Mouse (Mus musculus) liver, embryonic 13.5 days (tissue): Measurements from ENCODE around the gene F5. TPM values are rescaled to one million over a fixed set of nuclear protein-coding genes. Genes with fewer than 3 reads are reported as not detected.

Experiments used
- ATAC-seq: fragments of 200-750 bp; cut with Nextera tagmentation; 2 replicates; pipeline ENCODE4 v1.8.0; 2017; ENCODE audit warnings: low read depth, mild to moderate bottlenecking, moderate number of reproducible peaks, moderate library complexity
- DNase-seq: peaks from one replicate; pipeline ENCODE4 v3.0.0; 2022
- H3K27ac ChIP-seq: fragments of 300-500 bp; sonication (generic); 2 replicates; pipeline ENCODE4 v1.5.1; 2015; ENCODE audit warnings: moderate library complexity, mild to moderate bottlenecking, inconsistent platforms
- H3K27me3 ChIP-seq: fragments of 300-500 bp; sonication (generic); 2 replicates; pipeline ENCODE4 v1.6.1; 2015; ENCODE audit warnings: mild to moderate bottlenecking, inconsistent platforms
- H3K36me3 ChIP-seq: fragments of 300-500 bp; sonication (generic); 2 replicates; pipeline ENCODE4 v1.6.1; 2015; ENCODE audit warnings: mild to moderate bottlenecking, inconsistent platforms
- H3K4me1 ChIP-seq: fragments of 300-500 bp; sonication (generic); replicated peaks from 2 replicates; pipeline ENCODE4 v1.6.1; 2015; ENCODE audit warnings: inconsistent platforms
- H3K4me2 ChIP-seq: fragments of 300-500 bp; sonication (generic); 2 replicates; pipeline ENCODE4 v1.6.1; 2015; ENCODE audit warnings: inconsistent platforms, mild to moderate bottlenecking, moderate library complexity
- H3K4me3 ChIP-seq: fragments of 300-500 bp; sonication (generic); replicated peaks from 2 replicates; pipeline ENCODE4 v1.5.1; 2015; ENCODE audit warnings: mild to moderate bottlenecking, inconsistent platforms
- H3K9ac ChIP-seq: fragments of 300-500 bp; sonication (generic); 2 replicates; pipeline ENCODE4 v1.6.1; 2015; ENCODE audit warnings: mild to moderate bottlenecking, inconsistent platforms
- H3K9me3 ChIP-seq: fragments of 300-500 bp; sonication (generic); replicated peaks from 2 replicates; pipeline ENCODE4 v1.6.1; 2016; ENCODE audit warnings: inconsistent platforms
- WGBS: fragments of 180-500 bp; shearing (Covaris S2); methylation state at CpG from one replicate; pipeline ENCODE4 v1.1.7; 2015; ENCODE audit not compliant: insufficient replicate concordance; 5-methylcytosine and 5-hydroxymethylcytosine counted together
- polyA plus RNA-seq: library from polyadenylated mRNA; unstranded; fragments of >200 nt; fragmentation: Nextera tagmentation; extraction: Ambion mirVana; gene quantifications from 2 replicates; pipeline ENCODE4 v1.2.1, GENCODE M21; 2015

The F5 gene
- polyA plus RNA-seq, 1 experiment from 2014 or later, result 5.0 TPM

GRCm38 (mm10) chr1:164236078-164236477 lies 84.4 kb downstream of the F5 start:
- H3K4me3 ChIP-seq, result no peak overlapping the region
- H3K9me3 ChIP-seq, result no peaks in the 10 kb centered on the region
- no peaks in the 10 kb centered on the region for H3K36me3 ChIP-seq
- H3K27me3 ChIP-seq, result no peaks in the 10 kb centered on the region
- H3K27ac ChIP-seq, result no peak overlapping the region
- 57% methylated on average over 7 of the region's 7 CpGs for WGBS
- H3K9ac ChIP-seq, result no peak overlapping the region
- no peak for ATAC-seq
- 0 out of 2 replicates have a peak, but pooled peaks cover 6% of the 10 kb centered on the region for H3K4me1 ChIP-seq
- no peak overlapping the region for H3K4me2 ChIP-seq
- DNase-seq, result no peak

- 60% methylated on average over 2 of the region's 2 CpGs for WGBS
- Histone ChIP-seq H3K9me3 (no peaks in the 10 kb centered on the region), H3K27ac (no peak overlapping the region), H3K27me3 (no peaks in the 10 kb centered on the region), H3K4me3 (no peak overlapping the region), H3K4me2 (no peak overlapping the region), H3K36me3 (no peaks in the 10 kb centered on the region), H3K9ac (no peak overlapping the region), H3K4me1 (no peaks in the 10 kb centered on the region)
- DNase-seq, result no peak
- ATAC-seq, result no peak
These were observed 89.9 kb downstream of the F5 start for GRCm38 (mm10) chr1:164241494-164241893.

- DNase-seq (no peak), ATAC-seq (no peak)
- no peak overlapping the region for H3K4me2 ChIP-seq
- no peaks in the 10 kb centered on the region for H3K9me3 ChIP-seq
- no peak overlapping the region for H3K9ac ChIP-seq
- no peak overlapping the region for H3K27ac ChIP-seq
- H3K36me3 ChIP-seq, result no peaks in the 10 kb centered on the region
- 65% methylated on average over 8 of the region's 8 CpGs for WGBS
- peaks cover 10% of the 10 kb centered on the region for H3K4me1 ChIP-seq
- no peak overlapping the region for H3K4me3 ChIP-seq
- H3K27me3 ChIP-seq, result no peaks in the 10 kb centered on the region
These were observed 91.2 kb downstream of the F5 start for GRCm38 (mm10) chr1:164242809-164243208.

- Histone ChIP-seq H3K9me3 (no peaks in the 10 kb centered on the region), H3K4me3 (peak overlapping the region; percentile 59; the same call in 1 of the 2 replicates), H3K27ac (0 out of 2 replicates have a peak overlapping the region, but pooled peaks have one; percentile 67), H3K36me3 (no peaks in the 10 kb centered on the region), H3K4me2 (peak overlapping the region; percentile 69), H3K9ac (peak overlapping the region; percentile 59; the same call in 1 of the 2 replicates), H3K27me3 (no peaks in the 10 kb centered on the region), H3K4me1 (peaks cover 43% of the 10 kb centered on the region)
- WGBS, result 58% methylated on average over 8 of the region's 8 CpGs
- ATAC-seq (no peak), DNase-seq (no peak)
These were observed 95.8 kb downstream of the F5 start for GRCm38 (mm10) chr1:164247442-164247841.

- Histone ChIP-seq H3K4me3 (peak overlapping the region; percentile 59), H3K9ac (peak overlapping the region; percentile 59), H3K27ac (peak overlapping the region; percentile 67), H3K4me2 (peak overlapping the region; percentile 69), H3K36me3 (no peaks in the 10 kb centered on the region), H3K4me1 (peaks cover 47% of the 10 kb centered on the region), H3K27me3 (no peaks in the 10 kb centered on the region), H3K9me3 (no peaks in the 10 kb centered on the region)
- DNase-seq (no peak), ATAC-seq (no peak)
- 17% methylated on average over 10 of the region's 10 CpGs for WGBS
These were observed 96.3 kb downstream of the F5 start for GRCm38 (mm10) chr1:164247971-164248370.

GRCm38 (mm10) chr1:164248465-164249331 lies 97.1 kb downstream of the F5 start, which contains the start of gene Slc19a2:
TSS of gene Slc19a2 (plus strand) at chr1:164249046.
- Histone ChIP-seq H3K36me3 (no peaks in the 10 kb centered on the region), H3K4me1 (peaks cover 53% of the 10 kb centered on the region), H3K9ac (peak within 1 kb of the TSS; percentile 89), H3K4me2 (peak within 1 kb of the TSS; percentile 91), H3K27me3 (no peaks in the 10 kb centered on the region), H3K9me3 (no peaks in the 10 kb centered on the region), H3K4me3 (peak within 1 kb of the TSS; percentile 85), H3K27ac (peak within 1 kb of the TSS; percentile 76)
- ATAC-seq (peak; percentile 91), DNase-seq (peak; percentile 98)
- 1% methylated on average over 51 of the region's 79 CpGs for WGBS

- H3K27ac ChIP-seq, result peak overlapping the region; percentile 76
- H3K9me3 ChIP-seq, result no peaks in the 10 kb centered on the region
- no peaks in the 10 kb centered on the region for H3K36me3 ChIP-seq
- H3K27me3 ChIP-seq, result no peaks in the 10 kb centered on the region
- ATAC-seq (no peak; the same call in 1 of the 2 replicates), DNase-seq (no peak)
- peak overlapping the region; percentile 91 for H3K4me2 ChIP-seq
- peak overlapping the region; percentile 89 for H3K9ac ChIP-seq
- peaks cover 60% of the 10 kb centered on the region for H3K4me1 ChIP-seq
- peak overlapping the region; percentile 85 for H3K4me3 ChIP-seq
- under 1% methylated on average over 33 of the region's 33 CpGs for WGBS
These were observed 97.7 kb downstream of the F5 start for GRCm38 (mm10) chr1:164249332-164249711.

- H3K4me1 ChIP-seq, result peaks cover 70% of the 10 kb centered on the region
These were observed 98.9 kb downstream of the F5 start for GRCm38 (mm10) chr1:164250391-164251150.

GRCm38 (mm10) chr1:164251438-164251837 lies 99.8 kb downstream of the F5 start:
- Histone ChIP-seq H3K27me3 (no peaks in the 10 kb centered on the region), H3K9ac (peak overlapping the region; percentile 89), H3K36me3 (peaks cover 3% of the 10 kb centered on the region), H3K4me2 (peak overlapping the region; percentile 91), H3K9me3 (no peaks in the 10 kb centered on the region), H3K27ac (peak overlapping the region; percentile 76; the same call in 1 of the 2 replicates), H3K4me1 (peaks cover 70% of the 10 kb centered on the region), H3K4me3 (peak overlapping the region; percentile 85)
- WGBS, result 70% methylated on average over 1 of the region's 1 CpGs
- DNase-seq (no peak), ATAC-seq (no peak)

More at GRCm38 (mm10) chr1:164250391-164251150, 98.9 kb downstream of the F5 start:
- Histone ChIP-seq H3K9ac (peak overlapping the region; percentile 89), H3K27ac (peak overlapping the region; percentile 76), H3K4me3 (peak overlapping the region; percentile 85), H3K36me3 (no peaks in the 10 kb centered on the region), H3K27me3 (no peaks in the 10 kb centered on the region), H3K9me3 (no peaks in the 10 kb centered on the region), H3K4me2 (peak overlapping the region; percentile 91)
- WGBS, result 41% methylated on average over 8 of the region's 8 CpGs
- peak; percentile 29 for DNase-seq
- ATAC-seq, result peak; percentile 36

GRCm38 (mm10) chr1:164252551-164252950 lies 100.9 kb downstream of the F5 start:
- H3K36me3 ChIP-seq, result peaks cover 14% of the 10 kb centered on the region
- 62% methylated on average over 5 of the region's 5 CpGs for WGBS
- DNase-seq, result no peak
- H3K9me3 ChIP-seq, result no peaks in the 10 kb centered on the region
- H3K4me1 ChIP-seq, result peaks cover 63% of the 10 kb centered on the region
- H3K4me2 ChIP-seq, result peak overlapping the region; percentile 22; the same call in 1 of the 2 replicates
- H3K4me3 ChIP-seq, result no peak overlapping the region
- H3K27me3 ChIP-seq, result no peaks in the 10 kb centered on the region
- no peak for ATAC-seq
- 0 out of 2 replicates have a peak overlapping the region, but pooled peaks have one; percentile 3 for H3K9ac ChIP-seq
- H3K27ac ChIP-seq, result no peak overlapping the region

- peaks cover 51% of the 10 kb centered on the region for H3K4me1 ChIP-seq
- H3K36me3 ChIP-seq, result peaks cover 28% of the 10 kb centered on the region
- H3K4me2 ChIP-seq, result no peak overlapping the region
- ATAC-seq (peak; percentile 16; the same call in 1 of the 2 replicates), DNase-seq (no peak)
- no peaks in the 10 kb centered on the region for H3K27me3 ChIP-seq
- no peaks in the 10 kb centered on the region for H3K9me3 ChIP-seq
- H3K27ac ChIP-seq, result no peak overlapping the region
- no peak overlapping the region for H3K9ac ChIP-seq
- H3K4me3 ChIP-seq, result no peak overlapping the region
- 42% methylated on average over 3 of the region's 3 CpGs for WGBS
These were observed 103.2 kb downstream of the F5 start for GRCm38 (mm10) chr1:164254836-164255235.
